Mouse (Mus musculus): ENCODE measurements around the gene Abca3. TPM values are rescaled to one million over a fixed set of nuclear protein-coding genes. Genes with fewer than 3 reads are reported as not detected.

Abca3 gene
- polyA plus RNA-seq, 1 experiment = 0.66 TPM

DNA sequence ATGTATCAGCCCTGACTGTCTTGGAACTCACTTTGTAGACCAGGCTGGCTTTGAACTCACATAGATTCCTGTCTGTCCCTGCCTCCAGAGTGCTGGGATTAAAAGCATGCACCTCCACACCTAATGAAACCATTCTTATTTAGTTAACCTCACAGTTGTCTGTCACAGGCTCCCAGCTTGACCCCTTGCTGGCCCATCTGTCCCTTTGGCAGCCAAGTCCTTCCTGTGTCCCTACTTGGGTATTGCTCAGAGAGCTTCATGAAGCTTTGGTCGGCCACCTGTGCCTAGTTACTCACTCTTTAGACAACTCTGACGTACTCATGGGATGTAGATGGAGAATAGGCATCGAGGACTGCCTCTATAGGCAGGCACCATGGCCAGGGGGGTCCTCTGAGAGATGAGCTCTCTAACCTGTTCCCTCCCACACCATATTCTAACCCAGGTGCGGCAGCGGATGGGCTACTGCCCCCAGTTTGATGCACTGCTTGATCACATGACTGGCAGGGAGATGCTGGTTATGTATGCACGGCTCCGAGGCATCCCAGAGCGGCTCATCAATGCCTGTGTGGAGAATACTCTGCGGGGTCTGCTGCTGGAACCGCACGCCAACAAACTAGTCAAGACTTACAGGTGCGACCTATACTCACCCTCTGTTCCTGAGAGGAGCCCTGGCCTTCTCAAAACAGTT is 55.5 kb downstream of the Abca3 start:
- TF ChIP-seq MYOG (IDR thresholded peaks at IDR 0.05; ENCODE audit: control insufficient read depth, extremely low read depth, insufficient read length) (no peak), CTCF (IDR thresholded peaks at IDR 0.05; ENCODE audit: control insufficient read depth, insufficient read depth, insufficient read length) (no peak), CEBPB (IDR thresholded peaks at IDR 0.05; ENCODE audit: low read depth) (no peak), MAX (IDR thresholded peaks at IDR 0.05) (no peak), FOSL1 (IDR thresholded peaks at IDR 0.05; ENCODE audit: insufficient read depth, low read length, poor library complexity, severe bottlenecking) (no peak), MYOD1 (IDR thresholded peaks at IDR 0.05; ENCODE audit: control insufficient read depth, insufficient read length, low read depth) (no peak), USF1 (IDR thresholded peaks at IDR 0.05; ENCODE audit: low read depth) (no peak)
- no peak overlapping the region for H3ac ChIP-seq (ENCODE audit: control insufficient read depth, insufficient read length, low read depth)
- H3K4me3 ChIP-seq (ENCODE audit: insufficient read depth, poor library complexity, severe bottlenecking) = no peak overlapping the region
- no peaks in the 10 kb centered on the region for H3K79me2 ChIP-seq (ENCODE audit: control insufficient read depth, insufficient read depth)
- H3K36me3 ChIP-seq (ENCODE audit: control insufficient read depth, insufficient read depth) = no peaks in the 10 kb centered on the region
- no peaks in the 10 kb centered on the region for H3K27me3 ChIP-seq (ENCODE audit: control insufficient read depth, insufficient read depth, insufficient read length)
- H3K79me3 ChIP-seq (ENCODE audit: low read depth) = no peaks in the 10 kb centered on the region

DNA sequence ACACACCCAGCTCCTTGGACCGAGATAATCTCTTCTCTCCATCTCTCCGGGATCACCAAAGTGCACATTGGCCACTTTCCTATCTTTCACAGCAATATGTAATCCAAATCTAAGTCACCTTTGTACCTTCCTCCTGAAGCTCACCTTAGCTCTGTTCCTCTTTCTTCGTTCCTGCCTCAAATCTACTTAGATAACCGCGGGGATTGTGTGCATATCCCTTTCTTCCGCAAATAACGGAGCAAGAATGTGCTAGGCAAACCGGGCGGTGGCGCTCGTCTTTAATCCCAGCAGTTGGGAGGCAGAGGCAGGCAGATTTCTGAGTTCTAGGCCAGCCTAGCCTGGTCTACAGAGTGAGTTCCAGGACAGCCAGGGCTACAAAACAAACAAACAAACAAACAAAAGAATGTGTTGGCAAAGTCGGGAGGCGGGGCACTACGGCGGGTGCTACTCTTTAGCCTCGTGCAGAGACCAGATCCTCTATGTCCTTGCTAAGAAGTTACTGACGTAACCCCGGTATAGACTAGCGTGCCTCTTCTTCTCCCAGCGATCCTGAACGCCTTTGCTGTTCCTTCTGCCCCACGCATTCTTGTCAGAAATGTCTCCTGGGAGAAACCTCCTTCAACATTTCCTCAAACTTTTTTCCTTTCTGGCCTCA is 61.9 kb downstream of the Abca3 start:
- Histone ChIP-seq H3K4me3 (ENCODE audit: insufficient read depth, poor library complexity, severe bottlenecking) (peak overlapping the region; percentile 30), H3K36me3 (ENCODE audit: control insufficient read depth, insufficient read depth) (peaks cover 19% of the 10 kb centered on the region), H3K79me2 (ENCODE audit: control insufficient read depth, insufficient read depth) (peaks cover 42% of the 10 kb centered on the region), H3K27me3 (ENCODE audit: control insufficient read depth, insufficient read depth, insufficient read length) (no peaks in the 10 kb centered on the region), H3K79me3 (ENCODE audit: low read depth) (peaks cover 39% of the 10 kb centered on the region), H3ac (ENCODE audit: control insufficient read depth, insufficient read length, low read depth) (peak overlapping the region; percentile 70)
- TF ChIP-seq FOSL1 (IDR thresholded peaks at IDR 0.05; ENCODE audit: insufficient read depth, low read length, poor library complexity, severe bottlenecking) = no peak
- no peak for TF ChIP-seq MAX (IDR thresholded peaks at IDR 0.05)
- no peak for TF ChIP-seq MYOD1 (IDR thresholded peaks at IDR 0.05; ENCODE audit: control insufficient read depth, insufficient read length, low read depth)
- no peak for TF ChIP-seq MYOG (IDR thresholded peaks at IDR 0.05; ENCODE audit: control insufficient read depth, extremely low read depth, insufficient read length)
- no peak for TF ChIP-seq USF1 (IDR thresholded peaks at IDR 0.05; ENCODE audit: low read depth)
- no peak for TF ChIP-seq CEBPB (IDR thresholded peaks at IDR 0.05; ENCODE audit: low read depth)
- no peak for TF ChIP-seq CTCF (IDR thresholded peaks at IDR 0.05; ENCODE audit: control insufficient read depth, insufficient read depth, insufficient read length)

DNA sequence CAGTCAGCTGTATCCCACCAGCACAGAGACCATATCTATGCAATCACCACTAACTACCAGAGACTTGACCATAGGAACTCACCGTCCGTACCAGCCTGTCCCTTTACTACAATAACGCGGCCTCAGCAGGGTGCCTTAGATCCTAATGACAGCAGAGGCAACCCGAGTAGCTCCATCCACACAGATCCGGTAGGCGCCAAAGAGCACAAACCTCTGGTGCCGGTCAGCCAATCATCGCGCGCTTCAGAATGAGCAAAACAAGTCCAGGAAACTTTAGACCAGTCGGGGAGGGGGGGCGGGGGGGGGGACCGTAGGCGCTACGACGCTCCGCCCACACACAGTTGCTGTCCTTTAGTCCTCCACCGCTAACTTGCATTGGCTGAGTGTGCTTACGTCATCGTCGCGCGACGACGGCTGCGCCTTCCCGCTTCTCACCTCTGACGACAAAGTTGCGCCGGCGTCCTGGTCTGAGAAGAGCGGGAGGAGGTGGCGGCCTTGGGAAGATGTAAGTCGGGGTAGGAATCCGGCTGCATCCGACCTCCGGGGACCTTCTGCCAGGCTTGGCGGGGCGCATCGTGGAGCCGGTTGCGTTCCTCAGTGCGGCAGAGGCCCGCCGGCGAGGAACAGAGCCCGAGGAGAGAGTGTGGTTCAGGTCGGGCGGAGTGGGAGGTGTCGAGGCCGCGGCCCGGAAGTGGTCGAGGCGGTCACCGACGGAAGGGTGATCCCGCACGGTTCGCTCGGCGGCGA is 62.7 kb downstream of the Abca3 start, which contains the start of gene Rnps1:
Gene Rnps1, plus strand, starts transcription at position 336 of the 747 bp plus-strand sequence.
- TF ChIP-seq CTCF (IDR thresholded peaks at IDR 0.05; ENCODE audit: control insufficient read depth, insufficient read depth, insufficient read length) (no peak), MAX (IDR thresholded peaks at IDR 0.05) (peak; percentile 82), USF1 (IDR thresholded peaks at IDR 0.05; ENCODE audit: low read depth) (no peak)
- Histone ChIP-seq H3K4me3 (ENCODE audit: insufficient read depth, poor library complexity, severe bottlenecking) (peak within 1 kb of the TSS; percentile 95), H3K79me2 (ENCODE audit: control insufficient read depth, insufficient read depth) (peaks cover 49% of the 10 kb centered on the region), H3K79me3 (ENCODE audit: low read depth) (peaks cover 46% of the 10 kb centered on the region), H3ac (ENCODE audit: control insufficient read depth, insufficient read length, low read depth) (peak within 1 kb of the TSS; percentile 93), H3K36me3 (ENCODE audit: control insufficient read depth, insufficient read depth) (peaks cover 26% of the 10 kb centered on the region), H3K27me3 (ENCODE audit: control insufficient read depth, insufficient read depth, insufficient read length) (no peaks in the 10 kb centered on the region)

DNA sequence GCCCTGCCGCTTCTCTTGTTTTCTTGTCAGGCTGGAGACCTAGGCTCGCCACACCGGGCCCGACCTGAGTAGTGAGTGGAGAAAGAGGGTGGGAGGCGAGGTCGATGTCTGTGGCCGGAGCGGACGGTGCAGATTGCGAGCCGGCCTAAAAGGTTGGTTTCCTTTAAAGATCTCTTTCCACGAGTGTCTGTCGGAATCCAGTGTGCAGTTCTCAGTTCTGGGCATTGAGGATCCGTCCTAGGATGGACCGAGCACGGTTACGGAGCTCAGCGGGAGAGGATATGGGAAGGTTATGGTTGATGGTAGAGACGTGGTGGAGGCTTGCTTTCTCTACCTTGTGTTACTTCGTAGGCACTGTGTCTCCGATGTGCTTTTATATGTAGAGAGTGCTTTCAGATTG is 63.3 kb downstream of the Abca3 start:
- peaks cover 55% of the 10 kb centered on the region for H3K79me2 ChIP-seq (ENCODE audit: control insufficient read depth, insufficient read depth)
- H3K4me3 ChIP-seq (ENCODE audit: insufficient read depth, poor library complexity, severe bottlenecking) = peak overlapping the region; percentile 95
- peaks cover 51% of the 10 kb centered on the region for H3K79me3 ChIP-seq (ENCODE audit: low read depth)
- no peaks in the 10 kb centered on the region for H3K27me3 ChIP-seq (ENCODE audit: control insufficient read depth, insufficient read depth, insufficient read length)
- H3K36me3 ChIP-seq (ENCODE audit: control insufficient read depth, insufficient read depth) = peaks cover 33% of the 10 kb centered on the region
- TF ChIP-seq MYOG (IDR thresholded peaks at IDR 0.05; ENCODE audit: control insufficient read depth, extremely low read depth, insufficient read length) (no peak), MAX (IDR thresholded peaks at IDR 0.05) (no peak)
- H3ac ChIP-seq (ENCODE audit: control insufficient read depth, insufficient read length, low read depth) = peak overlapping the region; percentile 93

DNA sequence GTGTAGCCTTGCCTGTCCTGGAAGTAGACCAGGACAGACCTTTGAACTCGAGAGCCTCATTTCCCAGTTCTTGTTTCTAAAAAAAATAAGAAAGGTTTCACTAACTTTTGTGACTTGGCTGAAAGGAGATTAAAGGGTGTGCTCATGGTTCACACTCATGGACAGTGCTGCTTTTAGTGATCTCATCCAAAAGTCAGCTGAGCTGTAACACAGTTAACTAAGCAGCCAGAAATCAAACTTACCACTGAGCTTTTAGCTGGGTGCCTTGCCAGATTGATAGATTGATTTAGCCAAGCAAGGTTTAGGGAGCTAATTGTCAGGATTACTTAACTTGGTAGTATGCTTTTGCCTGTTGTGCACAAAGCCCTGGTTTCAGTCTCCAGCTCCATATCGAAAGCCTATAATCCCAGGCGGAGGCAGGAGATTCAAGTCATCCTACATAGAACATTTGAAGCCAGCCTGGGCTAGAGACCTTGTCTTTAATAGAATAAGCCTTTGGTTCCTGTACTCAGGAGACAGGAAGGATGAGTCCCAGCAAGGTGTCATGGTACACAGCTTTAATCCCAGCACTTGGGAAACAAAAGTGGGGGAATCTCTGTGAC is 64.4 kb downstream of the Abca3 start:
- peak overlapping the region; percentile 95 for H3K4me3 ChIP-seq (ENCODE audit: insufficient read depth, poor library complexity, severe bottlenecking)
- peaks cover 66% of the 10 kb centered on the region for H3K79me2 ChIP-seq (ENCODE audit: control insufficient read depth, insufficient read depth)
- no peaks in the 10 kb centered on the region for H3K27me3 ChIP-seq (ENCODE audit: control insufficient read depth, insufficient read depth, insufficient read length)
- TF ChIP-seq MYOG (IDR thresholded peaks at IDR 0.05; ENCODE audit: control insufficient read depth, extremely low read depth, insufficient read length) = no peak
- no peak for TF ChIP-seq CTCF (IDR thresholded peaks at IDR 0.05; ENCODE audit: control insufficient read depth, insufficient read depth, insufficient read length)
- no peak for TF ChIP-seq FOSL1 (IDR thresholded peaks at IDR 0.05; ENCODE audit: insufficient read depth, low read length, poor library complexity, severe bottlenecking)
- no peak for TF ChIP-seq USF1 (IDR thresholded peaks at IDR 0.05; ENCODE audit: low read depth)
- no peak for TF ChIP-seq CEBPB (IDR thresholded peaks at IDR 0.05; ENCODE audit: low read depth)
- no peak for TF ChIP-seq MAX (IDR thresholded peaks at IDR 0.05)
- TF ChIP-seq MYOD1 (IDR thresholded peaks at IDR 0.05; ENCODE audit: control insufficient read depth, insufficient read length, low read depth) = no peak
- H3ac ChIP-seq (ENCODE audit: control insufficient read depth, insufficient read length, low read depth) = peak overlapping the region; percentile 25
- peaks cover 44% of the 10 kb centered on the region for H3K36me3 ChIP-seq (ENCODE audit: control insufficient read depth, insufficient read depth)
- peaks cover 56% of the 10 kb centered on the region for H3K79me3 ChIP-seq (ENCODE audit: low read depth)

Measured in C2C12 (cell line).